Mouse (Mus musculus) frontal cortex, adult 2 months (tissue): ENCODE data around the gene Bmpr1b. TPM values are rescaled to one million over a fixed set of nuclear protein-coding genes. Genes with fewer than 3 reads are reported as not detected.

ENCODE experiments used
- DNase-seq, 2 experiments: peaks; one replicate each; pipeline ENCODE4 v3.0.0; 2022; ENCODE audit warnings: low spot score in 1 of 2; ENCODE audit errors: extremely low spot score in 1 of 2
- polyA plus RNA-seq: library from polyadenylated mRNA; depleted of rRNA; stranded (reverse); fragments of >200 nt; gene quantifications from 2 replicates; pipeline ENCODE4 v1.2.3, GENCODE M21; 2012

The Bmpr1b gene
- polyA plus RNA-seq, 1 experiment, result 11.8 TPM

DNA sequence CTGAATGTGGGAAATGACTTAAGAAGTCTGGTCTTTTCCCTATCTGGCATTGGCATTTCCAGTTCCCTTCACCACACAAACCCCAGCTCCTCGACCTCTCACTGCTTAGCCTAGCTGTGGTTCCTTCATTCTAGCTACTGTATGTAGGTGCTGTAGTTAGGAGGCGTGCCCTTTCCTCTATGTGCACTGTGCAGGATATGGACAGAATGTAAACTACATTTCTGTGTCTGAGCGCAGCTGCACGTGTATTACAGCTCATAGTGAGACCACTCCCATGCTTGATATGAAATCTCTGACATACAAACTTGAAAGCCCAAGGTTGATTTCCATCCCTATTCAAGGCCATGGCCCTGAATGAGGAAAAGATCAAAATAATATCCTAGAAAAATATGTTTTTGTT is 252.1 kb downstream of the Bmpr1b start:
- DNase-seq, result no peak

DNA sequence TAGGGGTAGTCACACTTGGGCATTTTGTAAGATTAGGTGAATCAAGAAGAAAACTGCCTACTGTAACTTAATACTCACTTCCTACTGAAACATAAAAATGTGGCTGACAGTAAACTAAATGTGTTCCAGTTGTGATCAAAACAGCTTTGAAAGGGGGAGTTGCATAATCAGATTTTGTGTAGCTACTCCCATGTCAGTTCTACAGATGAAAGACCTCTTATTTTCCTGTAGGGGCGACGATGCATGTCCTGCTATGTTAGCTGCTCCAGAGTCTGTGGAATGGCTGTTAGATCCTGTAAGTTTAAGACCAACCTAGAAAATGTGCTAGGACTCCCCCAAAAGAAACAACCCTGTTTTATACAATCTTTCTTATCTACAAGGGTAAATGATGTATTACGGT is 253.2 kb downstream of the Bmpr1b start:
- no peak for DNase-seq

DNA sequence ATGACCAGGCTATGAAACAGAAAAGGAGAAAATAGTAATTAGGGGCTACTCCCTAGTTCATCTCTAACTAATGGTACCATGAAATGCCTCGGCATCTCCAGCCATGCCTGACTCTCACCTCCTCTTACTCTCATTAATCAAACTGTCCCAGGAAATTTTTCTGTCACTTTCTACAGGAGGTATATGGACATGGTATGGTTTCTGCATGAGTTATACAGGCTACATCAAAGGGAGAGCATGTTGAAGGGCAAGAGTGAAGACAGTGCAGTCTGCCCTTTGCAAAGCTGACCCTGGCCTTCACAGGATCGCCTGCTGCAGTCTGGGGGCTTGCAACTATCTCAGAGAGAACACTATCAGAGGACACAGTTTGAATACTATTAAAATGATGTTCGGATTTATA is 254.6 kb downstream of the Bmpr1b start:
- no peak for DNase-seq

DNA sequence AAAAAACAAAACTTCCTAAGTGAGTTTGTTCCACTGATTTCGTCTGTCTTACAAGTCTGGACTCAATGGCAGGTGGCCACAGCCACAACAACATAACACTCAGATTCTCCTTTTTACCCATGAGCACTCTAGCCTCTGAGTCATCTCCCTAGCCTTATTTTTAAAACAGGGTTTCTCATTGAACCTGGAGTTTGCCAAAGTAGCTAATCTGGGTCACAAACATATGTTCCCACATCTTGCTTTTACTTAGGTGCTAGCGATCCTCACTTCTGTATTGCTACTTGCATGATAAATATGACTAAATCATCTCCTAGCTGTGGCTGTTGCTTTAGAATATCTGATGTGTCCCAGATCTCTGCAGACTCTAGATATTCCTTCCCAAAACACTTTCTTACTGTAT is 260.1 kb downstream of the Bmpr1b start:
- peak; percentile 20 to 44 for DNase-seq

DNA sequence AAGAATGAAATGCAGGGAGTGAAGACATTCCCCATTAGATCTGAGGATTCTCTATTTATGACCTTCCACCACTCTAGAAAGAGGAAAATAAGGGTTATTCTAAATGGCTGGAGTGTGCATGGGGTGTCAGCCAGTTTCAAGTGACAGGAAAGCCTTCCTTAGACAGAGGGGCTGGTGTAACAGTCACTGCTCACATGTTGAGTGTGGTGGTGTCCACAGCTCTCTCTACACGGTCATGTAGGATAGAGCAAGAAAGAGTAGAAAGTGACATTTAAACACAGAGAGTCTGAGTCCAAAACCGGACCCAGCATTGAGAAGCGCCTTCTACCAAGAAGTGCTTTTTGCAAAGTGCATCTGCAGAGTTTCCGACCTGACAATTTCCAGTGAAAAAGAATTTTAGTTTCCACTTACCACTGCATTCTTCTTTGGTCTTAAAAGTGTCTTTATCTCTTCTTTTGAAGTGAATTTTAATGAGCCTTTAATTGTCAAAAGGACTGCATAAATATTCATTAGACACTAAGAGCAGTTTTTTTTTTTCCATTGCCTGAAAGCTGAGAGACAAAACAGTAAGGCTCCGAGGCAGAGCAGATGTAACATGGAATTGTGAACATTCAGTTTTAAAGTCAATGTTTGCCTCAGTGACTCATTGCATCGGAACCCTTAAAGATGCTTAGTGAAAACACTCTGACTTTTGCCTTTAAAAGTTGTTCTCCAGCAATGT is 263.2 kb downstream of the Bmpr1b start:
- no peak for DNase-seq

DNA sequence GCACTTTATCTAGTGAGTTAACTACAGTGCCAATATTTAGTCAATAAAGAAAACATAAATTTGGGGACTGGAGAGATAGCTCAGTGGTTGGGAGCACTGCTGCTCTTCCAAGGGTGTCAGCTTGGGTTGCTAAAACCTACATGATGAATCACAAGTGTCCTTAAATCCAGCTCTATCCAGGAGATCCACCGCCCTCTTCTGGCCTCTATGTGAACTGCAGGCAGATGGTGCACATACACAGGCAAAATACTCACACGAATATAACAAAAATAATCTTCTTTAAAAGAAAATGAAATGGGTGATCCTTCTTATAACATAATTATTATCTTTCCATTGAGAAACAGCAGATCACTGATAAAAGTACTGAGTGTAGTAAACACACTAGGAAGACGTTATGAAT is 268.9 kb downstream of the Bmpr1b start:
- DNase-seq, result no peak

DNA sequence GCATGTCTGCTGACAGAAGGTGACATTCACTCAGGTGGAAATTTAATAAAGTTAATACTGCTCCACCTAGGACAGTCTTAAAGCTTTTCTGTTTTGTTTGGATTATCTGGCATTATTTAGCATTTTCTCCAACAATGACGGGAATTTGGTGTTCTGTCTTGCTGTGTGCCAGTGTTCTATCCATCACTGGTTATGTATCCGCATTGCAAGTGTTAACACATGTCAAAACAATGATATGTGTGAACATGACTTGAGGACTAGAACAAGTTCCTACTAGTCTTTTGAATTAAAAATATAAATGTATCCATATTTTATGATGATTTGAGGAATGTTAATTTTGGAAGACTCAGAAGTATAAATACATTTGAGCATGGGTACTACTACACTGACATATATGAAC is 269.7 kb downstream of the Bmpr1b start:
- no peak for DNase-seq

DNA sequence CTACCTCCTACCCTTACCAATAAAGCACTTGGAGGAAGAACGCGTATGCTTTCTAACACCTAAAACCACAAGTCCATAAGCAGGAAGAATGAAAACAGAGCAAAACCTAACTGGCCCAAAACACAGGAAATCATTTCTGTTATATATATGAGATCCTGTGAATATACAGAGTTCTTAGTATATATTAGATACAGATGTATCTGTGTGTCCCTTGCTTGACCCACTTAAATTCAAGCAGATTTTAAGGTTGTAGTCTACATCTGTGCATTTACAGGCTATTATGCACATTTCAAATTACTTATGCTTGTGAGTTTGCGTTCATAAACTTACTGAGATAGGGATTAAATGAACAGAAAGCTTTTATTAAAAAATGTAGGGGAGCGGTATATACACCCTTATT is 271.5 kb downstream of the Bmpr1b start:
- DNase-seq, result no peak

DNA sequence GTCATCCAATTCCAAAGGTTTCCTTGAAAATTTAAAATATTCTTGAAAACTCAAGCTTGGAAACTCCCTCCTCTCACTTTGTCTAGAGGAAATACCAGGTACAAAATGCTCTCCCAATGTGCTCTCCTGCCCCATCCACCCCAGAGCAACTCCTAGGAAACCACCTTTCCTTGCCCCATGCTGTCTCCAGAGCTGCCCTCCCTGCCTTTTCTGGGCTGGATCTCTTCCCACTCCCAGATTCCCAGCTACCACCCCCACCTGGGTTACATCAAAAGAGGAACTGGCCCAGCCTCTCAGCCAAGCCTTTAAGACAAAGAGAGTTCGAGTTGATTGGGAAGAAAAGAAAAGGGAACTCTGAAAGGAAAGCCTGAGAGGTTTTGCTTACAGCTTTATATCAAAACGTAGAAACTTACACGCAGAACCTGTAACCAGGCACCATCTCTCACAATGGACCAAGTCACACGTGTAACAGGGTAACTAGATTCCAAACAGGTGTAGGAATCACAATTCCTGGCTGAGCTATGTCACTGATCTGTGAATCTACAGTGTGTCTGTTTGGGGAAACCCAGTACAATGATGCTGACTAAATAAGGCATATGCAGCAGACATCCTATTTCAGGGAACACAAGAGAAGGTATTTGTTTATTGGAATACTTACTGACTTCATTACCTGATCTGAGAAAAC is 272.2 kb downstream of the Bmpr1b start:
- no peak for DNase-seq

DNA sequence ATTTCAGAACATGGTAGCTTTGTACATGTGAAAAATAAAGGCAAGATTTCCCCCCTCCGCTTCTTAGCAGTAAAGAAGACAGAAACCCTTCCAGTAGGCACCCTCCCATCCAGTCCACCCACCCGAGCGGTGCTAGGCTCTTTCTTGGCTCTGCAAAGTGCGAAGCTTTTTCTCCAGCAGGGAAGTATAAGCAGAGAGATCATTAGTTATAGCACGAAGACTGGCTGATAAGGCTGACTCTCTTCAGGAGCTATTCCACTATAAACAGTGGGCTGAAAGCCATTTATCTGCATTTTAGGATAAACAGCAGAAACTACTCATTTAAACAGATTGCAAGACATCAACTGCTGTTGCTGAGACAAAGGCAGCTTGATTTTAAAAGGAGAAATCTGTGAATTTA is 274.1 kb downstream of the Bmpr1b start:
- DNase-seq, result peak in 1 of 2 experiments; percentile 30

DNA sequence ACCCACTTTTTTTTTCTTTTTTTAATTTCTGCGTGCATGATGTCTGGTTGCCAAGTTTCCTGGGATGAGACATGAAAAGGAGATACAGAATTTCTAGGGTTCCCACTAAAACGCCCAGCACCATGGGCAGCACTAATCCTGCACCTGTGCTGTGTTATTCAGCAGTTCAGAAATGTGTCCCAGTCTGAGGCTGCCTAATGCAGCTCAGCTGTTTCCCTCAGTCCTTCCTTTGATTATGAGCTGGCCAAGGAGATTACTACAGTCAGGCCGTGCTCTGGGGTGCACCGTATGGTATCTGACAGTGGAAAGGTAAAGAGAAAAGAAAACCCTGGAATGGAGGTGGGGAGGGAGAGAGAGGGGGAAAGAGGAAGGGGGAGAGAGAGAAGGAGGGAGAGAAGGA is 278.6 kb downstream of the Bmpr1b start:
- no peak for DNase-seq

DNA sequence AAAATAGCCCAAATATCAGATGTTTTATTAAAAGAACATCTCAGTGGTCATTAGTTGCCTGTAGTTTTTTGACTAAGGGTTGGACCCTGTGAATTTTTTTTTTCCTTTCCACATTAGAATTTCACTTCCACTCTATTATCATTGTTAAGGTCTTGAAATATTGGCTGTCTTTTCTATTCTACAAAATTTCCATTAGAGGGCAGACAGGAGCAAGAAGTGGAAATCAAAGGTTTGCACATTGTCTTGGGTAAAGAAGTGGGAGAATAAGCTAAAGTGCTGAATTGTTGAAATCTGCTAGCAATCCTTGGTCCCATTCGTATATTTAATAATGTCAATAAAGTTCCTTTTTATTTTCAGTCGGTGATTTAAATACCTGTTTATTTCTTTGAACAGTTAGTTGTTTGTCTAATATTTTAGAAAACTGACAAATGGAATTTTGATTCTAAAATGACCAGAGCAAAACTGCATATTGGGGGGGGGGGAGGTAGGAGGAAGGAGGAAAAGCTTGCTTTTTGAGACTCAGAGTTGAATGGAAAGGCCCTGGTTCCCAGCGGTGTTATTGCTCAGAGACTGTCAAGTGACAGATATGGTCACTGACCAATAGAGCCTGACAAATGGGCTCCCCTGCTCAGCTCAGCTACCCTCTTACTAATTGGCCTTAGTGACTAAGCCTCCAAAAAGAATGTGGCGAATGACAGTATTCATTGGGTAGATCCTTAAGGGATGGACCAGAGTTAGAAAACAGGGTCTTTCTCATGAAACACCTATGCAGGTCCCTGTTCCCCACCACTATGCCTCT is 281.6 kb downstream of the Bmpr1b start:
- peak in 1 of 2 experiments; percentile 51 for DNase-seq

DNA sequence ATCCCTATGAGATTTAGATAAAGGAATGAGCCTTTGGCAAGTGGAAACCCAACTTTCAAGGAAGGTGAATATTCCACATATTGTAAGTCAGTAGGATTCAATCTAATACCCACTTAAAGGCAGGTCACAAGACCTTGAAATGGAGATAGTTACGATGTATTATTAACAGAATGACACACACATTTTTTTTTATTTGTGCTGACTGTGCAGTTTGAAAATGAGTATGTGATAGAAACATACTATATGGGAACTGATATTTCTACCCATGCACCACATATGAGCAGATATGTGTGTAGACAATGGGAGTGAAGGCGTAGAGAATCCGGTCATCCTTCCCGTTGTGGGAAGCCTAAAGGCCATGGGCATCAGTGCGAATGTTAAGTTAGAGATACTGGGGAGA is 285.0 kb downstream of the Bmpr1b start:
- DNase-seq, result no peak

DNA sequence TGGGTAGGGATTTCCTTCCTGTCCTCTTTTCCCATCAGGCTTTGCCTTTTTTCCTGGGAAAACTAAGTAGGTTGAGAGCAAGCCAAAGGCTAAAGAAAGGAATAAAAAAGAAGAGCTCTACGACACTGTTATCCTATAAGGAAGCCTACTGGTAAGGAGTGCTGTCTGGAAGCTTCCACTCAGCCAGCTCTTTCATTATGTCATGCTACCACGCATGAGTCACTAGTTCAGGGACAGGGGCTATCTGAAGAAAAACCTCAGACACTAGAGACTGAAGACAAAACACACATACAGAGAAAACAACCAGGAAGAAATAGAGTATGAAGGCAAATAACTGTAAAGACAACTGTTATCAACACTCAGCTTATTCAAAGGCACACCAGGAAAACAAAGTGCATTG is 286.7 kb downstream of the Bmpr1b start:
- DNase-seq, result no peak

DNA sequence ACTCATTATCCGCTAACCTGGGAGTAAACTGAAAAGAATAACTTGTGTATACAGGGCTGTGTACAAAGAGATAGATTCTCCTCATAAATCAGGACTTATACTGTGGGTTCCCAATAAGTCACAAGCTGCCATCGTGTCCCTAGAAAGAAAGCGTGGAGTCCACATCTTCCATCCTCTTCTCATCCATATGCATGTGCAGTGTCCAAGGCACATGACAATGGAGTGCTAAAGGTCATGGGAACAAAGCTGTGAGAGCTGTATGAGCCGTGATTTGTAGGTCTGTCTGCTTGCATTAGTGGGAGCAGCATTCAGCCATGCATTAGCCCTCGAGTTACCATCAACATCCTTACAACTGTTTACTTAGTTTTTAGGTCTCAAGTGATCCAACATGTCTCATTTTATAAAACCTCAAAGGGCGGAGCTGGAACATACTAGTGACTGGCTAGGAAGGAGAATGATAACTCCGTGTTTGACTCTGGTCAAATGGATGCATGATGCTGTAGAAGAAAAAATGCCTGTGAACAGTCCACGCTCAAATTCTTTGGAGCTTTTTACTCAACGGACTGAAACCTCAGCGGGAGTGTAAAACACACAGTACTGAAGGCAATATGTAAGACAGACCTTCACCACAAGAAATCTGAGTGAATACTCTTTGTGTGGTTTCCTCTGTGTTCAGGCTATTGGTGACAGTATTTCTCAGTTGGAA is 296.7 kb downstream of the Bmpr1b start:
- DNase-seq, result no peak

DNA sequence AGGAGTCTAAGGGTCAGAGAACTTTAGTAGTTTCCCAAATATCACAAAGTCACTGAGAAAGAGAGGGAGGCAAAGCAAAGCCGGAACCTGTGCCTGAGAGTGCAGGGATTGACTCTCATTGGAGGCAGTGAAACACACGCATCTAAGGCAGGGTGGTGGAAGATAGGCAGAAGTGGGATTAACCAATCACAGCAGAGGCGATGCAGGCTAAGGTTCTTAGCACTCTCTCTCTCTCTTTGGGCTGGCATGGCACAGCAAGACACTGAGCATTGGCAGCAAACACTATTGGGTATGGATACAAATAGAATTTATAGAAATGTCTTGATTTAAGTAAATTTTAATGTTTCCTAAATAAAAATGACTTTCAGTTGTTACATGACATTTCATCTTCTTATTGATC is 297.4 kb downstream of the Bmpr1b start:
- no peak for DNase-seq

DNA sequence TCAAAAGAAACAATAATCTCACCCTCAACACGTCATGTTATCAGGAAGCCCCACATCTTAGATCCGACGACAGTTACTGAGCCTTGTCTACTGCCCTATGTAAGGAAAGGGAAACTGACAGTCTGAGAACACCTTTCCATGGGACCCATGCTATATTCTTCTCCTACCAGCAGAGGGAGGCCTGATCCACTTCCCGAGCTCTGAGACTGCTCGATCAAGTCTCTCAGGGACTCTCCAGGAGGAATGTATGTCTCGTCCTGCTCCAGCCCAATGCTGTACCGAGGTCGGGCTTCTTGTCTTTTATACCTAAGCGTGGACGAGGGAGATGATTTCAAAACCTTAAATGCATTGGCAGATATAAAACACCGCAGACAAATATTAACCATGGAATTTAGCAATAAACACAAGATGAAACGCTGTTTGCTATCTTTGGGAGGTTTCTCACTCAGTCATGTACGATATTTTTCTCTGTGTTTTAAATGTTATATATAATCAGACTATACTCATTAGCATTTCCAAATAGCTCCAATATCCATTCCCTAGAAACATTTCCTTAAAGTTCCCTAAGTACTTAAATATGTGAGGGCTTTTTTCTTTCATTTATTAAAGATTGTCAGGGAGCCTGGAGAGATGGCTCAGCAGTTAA is 306.3 kb downstream of the Bmpr1b start:
- DNase-seq, result peak; percentile 26 to 84

DNA sequence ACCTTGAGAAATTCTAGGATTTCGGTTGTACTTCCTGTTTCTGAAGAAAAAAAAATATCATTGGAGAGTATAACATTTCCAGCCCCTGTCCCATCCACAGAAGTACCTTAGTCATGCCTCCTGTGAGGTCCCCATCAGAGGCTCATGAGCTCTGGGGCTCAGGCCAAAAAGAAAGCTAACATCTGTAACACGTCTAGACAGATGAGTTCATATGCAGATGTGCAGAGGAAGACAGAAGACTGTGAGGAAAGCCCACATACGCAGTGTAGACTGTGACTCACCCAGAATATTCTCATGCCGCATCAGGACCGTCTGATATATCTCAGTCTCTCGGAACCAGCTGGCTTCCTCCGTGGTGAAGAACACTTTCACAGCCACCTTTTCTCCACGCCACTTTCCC is 312.1 kb downstream of the Bmpr1b start:
- no peak for DNase-seq

DNA sequence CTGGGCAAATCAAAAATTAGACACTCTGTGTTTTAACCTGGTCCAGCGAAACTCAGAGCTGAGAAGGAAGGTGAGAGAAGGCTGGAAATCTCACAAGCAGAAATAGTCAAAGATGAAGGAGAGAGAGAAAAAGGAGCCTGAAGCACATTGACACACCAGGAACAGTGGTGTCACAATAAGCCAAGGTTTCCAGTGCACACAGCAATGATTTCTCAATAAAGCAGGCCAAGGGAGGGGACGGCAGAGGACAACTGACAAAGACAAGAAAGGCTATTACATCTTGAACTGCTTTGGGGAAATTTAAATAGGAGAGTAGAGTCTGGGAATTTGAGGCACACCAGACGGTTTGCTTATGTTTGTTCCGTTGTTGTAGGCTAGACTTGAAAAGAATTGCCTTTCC is 314.9 kb downstream of the Bmpr1b start:
- DNase-seq, result no peak

DNA sequence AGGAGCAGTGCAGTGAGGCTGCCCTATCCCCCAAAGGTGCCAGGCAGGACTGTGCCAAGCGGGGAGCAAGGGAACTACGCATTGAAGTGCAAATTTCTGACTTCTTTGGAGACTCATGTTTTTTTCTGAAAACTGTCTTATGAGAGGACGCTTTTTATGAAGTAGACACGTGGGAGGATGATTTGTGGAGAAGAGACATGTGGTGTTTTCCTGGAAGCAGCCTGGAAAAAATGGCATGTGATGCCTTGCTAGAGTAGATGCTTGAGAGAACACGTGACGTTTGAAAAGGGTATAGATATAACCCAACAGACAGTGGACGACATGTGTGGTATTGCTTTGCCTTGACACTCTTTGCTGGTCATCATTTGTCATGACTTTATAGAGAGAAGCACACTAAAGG is 319.1 kb downstream of the Bmpr1b start:
- peak in 1 of 2 experiments; percentile 25 for DNase-seq

DNA sequence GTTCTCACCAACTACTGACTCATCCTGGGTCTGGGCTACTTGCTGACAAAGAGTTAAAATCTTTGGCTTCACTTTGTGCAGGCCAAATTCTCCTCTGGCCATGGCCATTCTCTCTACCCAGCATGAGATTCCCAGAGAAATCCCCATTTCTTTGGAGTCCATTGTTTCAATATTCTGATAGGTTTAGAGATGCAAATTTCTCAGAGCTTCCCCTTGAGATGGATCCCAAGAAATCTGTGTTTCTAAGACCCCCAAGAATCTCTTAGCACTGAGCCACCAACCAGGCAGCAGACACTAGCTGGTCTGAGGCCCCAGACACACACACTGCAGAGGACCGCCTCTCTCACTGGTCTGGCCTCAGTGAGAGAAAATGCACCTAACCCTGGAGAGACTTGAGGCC is 320.0 kb downstream of the Bmpr1b start:
- DNase-seq, result no peak
